Mouse (Mus musculus) hindbrain, embryonic 12.5 days (tissue): ENCODE measurements around the gene Atg2a. TPM values are rescaled to one million over a fixed set of nuclear protein-coding genes. Genes with fewer than 3 reads are reported as not detected.
A peak's percentile ranks its signal among the peaks of the same experiment; 100 is the strongest.

Experiments used
- ATAC-seq: fragments of 200-750 bp; cut with Nextera tagmentation; 2 replicates; pipeline ENCODE4 v1.8.0; 2017; ENCODE audit warnings: moderate TSS enrichment; ENCODE audit not compliant: low FRiP score
- H3K27ac ChIP-seq: fragments of 300-500 bp; sonication (generic); 2 replicates; pipeline ENCODE4 v1.5.1; 2016; ENCODE audit warnings: mild to moderate bottlenecking
- H3K27me3 ChIP-seq: fragments of 300-500 bp; sonication (generic); 2 replicates; pipeline ENCODE4 v1.6.1; 2016; ENCODE audit warnings: mild to moderate bottlenecking
- H3K36me3 ChIP-seq: fragments of 300-500 bp; sonication (generic); 2 replicates; pipeline ENCODE4 v1.6.1; 2016; ENCODE audit warnings: mild to moderate bottlenecking
- H3K4me1 ChIP-seq: fragments of 300-500 bp; sonication (generic); 2 replicates; pipeline ENCODE4 v1.6.1; 2016
- H3K4me2 ChIP-seq: fragments of 300-500 bp; sonication (generic); replicated peaks from 2 replicates; pipeline ENCODE4 v1.6.1; 2016; ENCODE audit warnings: mild to moderate bottlenecking
- H3K4me3 ChIP-seq: fragments of 300-500 bp; sonication (generic); 2 replicates; pipeline ENCODE4 v1.5.1; 2016; ENCODE audit warnings: mild to moderate bottlenecking
- H3K9ac ChIP-seq: fragments of 300-500 bp; sonication (generic); 2 replicates; pipeline ENCODE4 v1.6.1; 2016; ENCODE audit warnings: mild to moderate bottlenecking, moderate library complexity
- H3K9me3 ChIP-seq: fragments of 300-500 bp; sonication (generic); replicated peaks from 2 replicates; pipeline ENCODE4 v1.6.1; 2016; ENCODE audit warnings: mild to moderate bottlenecking
- WGBS: fragments of 180-500 bp; shearing (Covaris S2); methylation state at CpG from one replicate; pipeline ENCODE4 v1.1.7; 2016; 5-methylcytosine and 5-hydroxymethylcytosine counted together
- polyA plus RNA-seq: library from polyadenylated mRNA; unstranded; fragments of >200 nt; fragmentation: Nextera tagmentation; extraction: Ambion mirVana; gene quantifications from 2 replicates; pipeline ENCODE4 v1.2.1, GENCODE M21; 2016

Gene Atg2a
- polyA plus RNA-seq, 1 experiment from 2014 or later = 15.4 TPM

- H3K27me3 ChIP-seq = 0 out of 2 replicates have a peak, but pooled peaks cover 4% of the 10 kb centered on the region
- H3K4me2 ChIP-seq = no peak overlapping the region
- H3K4me3 ChIP-seq = no peak overlapping the region
- 38% methylated on average over 8 of the region's 8 CpGs for WGBS
- no peak overlapping the region for H3K27ac ChIP-seq
- no peaks in the 10 kb centered on the region for H3K36me3 ChIP-seq
- peaks cover 10% of the 10 kb centered on the region for H3K4me1 ChIP-seq
- no peaks in the 10 kb centered on the region for H3K9me3 ChIP-seq
- no peak overlapping the region for H3K9ac ChIP-seq
- ATAC-seq = no peak
Observed at GRCm38 (mm10) chr19:6271206-6271605, 29.7 kb downstream of the Atg2a start.

GRCm38 (mm10) chr19:6272053-6272452 is 30.6 kb downstream of the Atg2a start:
- ATAC-seq = no peak
- H3K9ac ChIP-seq = no peak overlapping the region
- WGBS = 69% methylated on average over 7 of the region's 7 CpGs

DNA sequence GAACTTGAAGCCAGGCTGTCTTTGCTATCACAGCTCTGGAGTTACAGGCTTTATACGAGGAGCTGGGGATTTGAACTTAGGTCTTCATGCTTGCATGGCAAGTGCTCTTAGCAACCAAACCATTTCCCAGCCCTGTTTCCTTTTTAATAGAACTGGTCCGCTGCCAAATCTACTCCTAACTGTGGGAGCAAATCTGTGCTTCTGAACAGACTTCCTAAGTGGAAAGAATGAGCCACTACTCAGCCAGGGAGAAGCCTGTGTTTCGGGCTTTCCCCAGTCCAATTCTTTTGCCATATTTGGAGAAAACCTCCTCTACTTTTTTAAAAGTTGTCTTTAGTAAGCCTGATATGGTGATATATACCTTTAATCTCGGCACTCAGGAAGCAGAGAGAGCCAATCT is 31.3 kb downstream of the Atg2a start:
- no peaks in the 10 kb centered on the region for H3K9me3 ChIP-seq
- WGBS = 86% methylated on average over 4 of the region's 4 CpGs
- ATAC-seq = no peak

More at GRCm38 (mm10) chr19:6272053-6272452, 30.6 kb downstream of the Atg2a start:
- no peaks in the 10 kb centered on the region for H3K9me3 ChIP-seq
- no peak overlapping the region for H3K4me2 ChIP-seq
- peaks cover 10% of the 10 kb centered on the region for H3K4me1 ChIP-seq
- no peaks in the 10 kb centered on the region for H3K36me3 ChIP-seq
- H3K27me3 ChIP-seq = 0 out of 2 replicates have a peak, but pooled peaks cover 4% of the 10 kb centered on the region
- no peak overlapping the region for H3K4me3 ChIP-seq
- H3K27ac ChIP-seq = no peak overlapping the region

GRCm38 (mm10) chr19:6273592-6273991 is 32.1 kb downstream of the Atg2a start:
- Histone ChIP-seq H3K36me3 (no peaks in the 10 kb centered on the region), H3K4me2 (no peak overlapping the region), H3K9ac (no peak overlapping the region), H3K4me1 (peaks cover 20% of the 10 kb centered on the region), H3K27ac (no peak overlapping the region), H3K4me3 (no peak overlapping the region), H3K27me3 (0 out of 2 replicates have a peak, but pooled peaks cover 4% of the 10 kb centered on the region), H3K9me3 (no peaks in the 10 kb centered on the region)
- ATAC-seq = no peak
- WGBS = 87% methylated on average over 4 of the region's 4 CpGs

More for the DNA sequence above, 31.3 kb downstream of the Atg2a start:
- Histone ChIP-seq H3K36me3 (no peaks in the 10 kb centered on the region), H3K4me1 (peaks cover 14% of the 10 kb centered on the region), H3K27me3 (0 out of 2 replicates have a peak, but pooled peaks cover 4% of the 10 kb centered on the region), H3K9ac (no peak overlapping the region), H3K4me3 (no peak overlapping the region), H3K27ac (no peak overlapping the region), H3K4me2 (no peak overlapping the region)

DNA sequence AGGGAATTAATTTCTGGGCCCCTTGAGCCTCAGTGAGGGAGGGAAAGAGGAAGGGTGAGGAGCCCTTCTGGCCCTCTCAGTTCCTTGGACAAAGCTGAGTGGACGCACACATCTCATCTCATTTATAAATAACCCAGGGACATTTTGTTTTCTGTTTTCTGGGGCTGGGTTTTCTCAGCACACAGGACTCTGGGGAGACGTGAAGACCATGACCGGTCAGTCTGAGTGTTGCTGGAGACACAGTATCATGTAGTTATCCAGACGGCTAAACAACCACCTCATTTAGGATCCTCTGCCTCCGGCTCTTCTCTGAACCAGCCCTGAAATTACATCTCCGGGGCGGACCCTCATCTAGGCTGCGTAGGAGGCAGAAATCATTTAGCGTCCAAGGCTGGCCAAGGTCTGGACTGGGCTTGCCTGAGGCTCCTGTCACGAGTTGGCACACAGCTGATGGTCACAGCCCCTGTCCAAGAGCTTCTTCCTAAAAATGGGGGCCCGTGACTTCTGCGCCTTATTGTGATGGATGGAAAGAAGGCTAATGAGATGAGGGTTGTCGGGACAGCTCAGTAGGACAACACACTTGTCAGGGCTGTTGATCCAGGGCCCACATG is 32.6 kb downstream of the Atg2a start:
- ATAC-seq = no peak
- Histone ChIP-seq H3K4me1 (peaks cover 25% of the 10 kb centered on the region), H3K27ac (no peak overlapping the region), H3K9ac (no peak overlapping the region), H3K27me3 (0 out of 2 replicates have a peak, but pooled peaks cover 4% of the 10 kb centered on the region), H3K4me2 (no peak overlapping the region), H3K36me3 (no peaks in the 10 kb centered on the region), H3K9me3 (no peaks in the 10 kb centered on the region), H3K4me3 (no peak overlapping the region)
- 94% methylated on average over 13 of the region's 13 CpGs for WGBS

- H3K4me2 ChIP-seq = peak overlapping the region; percentile 78
- no peaks in the 10 kb centered on the region for H3K9me3 ChIP-seq
- 0 out of 2 replicates have a peak, but pooled peaks cover 2% of the 10 kb centered on the region for H3K27me3 ChIP-seq
- peak overlapping the region; percentile 69 for H3K27ac ChIP-seq
- H3K4me1 ChIP-seq = peaks cover 39% of the 10 kb centered on the region
- peaks cover 13% of the 10 kb centered on the region; the same call in 1 of the 2 replicates for H3K36me3 ChIP-seq
- 7% methylated on average over 15 of the region's 15 CpGs for WGBS
- peak overlapping the region; percentile 57 for H3K9ac ChIP-seq
- H3K4me3 ChIP-seq = peak overlapping the region; percentile 88
- ATAC-seq = no peak
Observed at GRCm38 (mm10) chr19:6275740-6276389, 34.4 kb downstream of the Atg2a start.

DNA sequence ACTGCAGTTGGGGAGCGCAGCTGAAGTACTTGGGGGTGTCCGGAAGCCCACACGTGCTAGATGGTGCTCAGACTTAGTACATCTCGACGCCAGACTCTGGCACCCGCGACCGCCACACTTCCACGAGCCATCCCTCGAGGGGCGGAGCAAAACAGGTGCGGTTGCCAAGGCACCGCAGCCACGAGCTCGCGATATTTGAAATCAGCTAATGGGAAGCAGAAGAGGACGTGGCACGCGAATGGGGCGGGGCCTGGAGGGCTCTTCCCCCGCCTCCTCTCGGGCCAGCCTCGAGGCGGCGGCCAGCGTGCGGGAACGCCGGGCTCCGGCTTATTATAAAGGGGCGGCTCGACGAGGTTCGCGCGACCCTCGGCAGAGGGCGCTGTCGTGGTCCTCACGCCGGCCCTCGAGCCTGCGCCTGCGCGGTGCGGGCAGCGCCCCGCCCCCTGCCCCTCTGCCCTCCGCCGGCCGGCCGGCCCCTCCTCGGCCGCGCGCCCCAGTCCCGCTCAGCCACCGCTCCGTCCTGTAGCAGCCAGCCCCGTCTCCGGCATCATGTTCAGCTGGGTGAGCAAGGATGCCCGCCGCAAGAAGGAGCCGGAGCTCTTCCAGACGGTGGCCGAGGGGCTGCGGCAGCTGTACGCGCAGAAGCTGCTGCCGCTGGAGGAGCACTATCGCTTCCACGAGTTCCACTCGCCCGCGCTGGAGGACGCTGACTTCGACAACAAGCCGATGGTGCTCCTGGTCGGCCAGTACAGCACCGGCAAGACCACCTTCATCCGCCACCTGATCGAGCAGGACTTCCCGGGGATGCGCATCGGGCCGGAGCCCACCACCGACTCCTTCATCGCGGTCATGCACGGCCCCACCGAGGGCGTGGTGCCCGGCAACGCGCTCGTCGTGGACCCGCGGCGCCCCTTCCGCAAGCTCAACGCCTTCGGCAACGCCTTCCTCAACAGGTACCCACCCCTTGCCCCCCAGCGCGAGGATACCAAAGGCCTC is 35.3 kb downstream of the Atg2a start, which contains the start of gene Ehd1:
Ehd1 (plus strand) TSS at position 300 of the 996 bp plus-strand sequence.
- Histone ChIP-seq H3K27ac (peak within 1 kb of the TSS; percentile 80), H3K4me1 (peaks cover 39% of the 10 kb centered on the region), H3K4me2 (peak within 1 kb of the TSS; percentile 78), H3K9me3 (no peaks in the 10 kb centered on the region), H3K36me3 (peaks cover 22% of the 10 kb centered on the region), H3K4me3 (peak within 1 kb of the TSS; percentile 88), H3K9ac (peak within 1 kb of the TSS; percentile 82), H3K27me3 (no peaks in the 10 kb centered on the region)
- WGBS = under 1% methylated on average over 88 of the region's 106 CpGs
- peak; percentile 94 for ATAC-seq

- Histone ChIP-seq H3K9ac (peak overlapping the region; percentile 82), H3K4me3 (peak overlapping the region; percentile 88), H3K27ac (peak overlapping the region; percentile 0; the same call in 1 of the 2 replicates), H3K36me3 (peaks cover 33% of the 10 kb centered on the region), H3K27me3 (no peaks in the 10 kb centered on the region), H3K4me2 (peak overlapping the region; percentile 78), H3K9me3 (no peaks in the 10 kb centered on the region), H3K4me1 (peaks cover 39% of the 10 kb centered on the region)
- WGBS = 7% methylated on average over 10 of the region's 10 CpGs
- ATAC-seq = no peak
Observed at GRCm38 (mm10) chr19:6277661-6278438, 36.4 kb downstream of the Atg2a start.

GRCm38 (mm10) chr19:6278439-6279073 is 37.1 kb downstream of the Atg2a start:
- H3K4me3 ChIP-seq = peak overlapping the region; percentile 88
- H3K4me2 ChIP-seq = peak overlapping the region; percentile 78
- peaks cover 40% of the 10 kb centered on the region for H3K36me3 ChIP-seq
- H3K4me1 ChIP-seq = peaks cover 39% of the 10 kb centered on the region
- WGBS = 47% methylated on average over 6 of the region's 6 CpGs
- no peak overlapping the region for H3K27ac ChIP-seq
- peak overlapping the region; percentile 82 for H3K9ac ChIP-seq
- no peaks in the 10 kb centered on the region for H3K9me3 ChIP-seq
- no peak for ATAC-seq
- no peaks in the 10 kb centered on the region for H3K27me3 ChIP-seq

DNA sequence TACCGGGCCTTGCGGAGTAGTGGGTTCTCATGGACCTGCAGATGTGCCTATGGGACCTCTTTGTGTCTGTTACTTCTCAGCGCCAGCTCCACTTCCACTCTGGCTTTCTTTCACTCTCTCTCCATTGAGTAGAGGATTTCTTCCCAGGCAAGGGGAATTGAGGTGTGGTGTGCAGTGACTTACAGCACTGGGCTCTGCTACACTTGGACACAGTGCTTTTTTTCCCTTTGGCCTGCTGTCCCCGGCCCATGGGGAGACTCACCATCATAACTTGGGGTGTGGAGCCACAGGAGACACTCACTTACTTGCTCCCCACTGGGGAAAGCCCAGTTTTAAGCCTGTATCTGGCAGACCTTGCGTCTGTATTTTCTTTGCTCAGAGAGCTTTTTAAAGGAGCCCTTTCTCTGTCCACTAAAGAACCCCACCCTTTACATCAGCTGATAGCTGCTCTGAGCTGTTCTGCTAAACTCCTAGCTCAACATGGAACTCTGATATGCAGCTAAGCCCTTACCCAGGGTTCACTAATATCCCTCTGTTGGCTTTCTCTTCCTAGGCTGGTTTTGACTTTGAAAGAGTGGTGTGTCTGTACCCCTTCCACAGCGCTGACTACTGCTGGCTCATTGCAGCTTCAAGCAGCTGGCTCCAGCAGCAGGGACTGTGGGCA is 38.1 kb downstream of the Atg2a start:
- Histone ChIP-seq H3K4me2 (peak overlapping the region; percentile 78), H3K9me3 (no peaks in the 10 kb centered on the region), H3K27me3 (no peaks in the 10 kb centered on the region), H3K27ac (no peak overlapping the region), H3K36me3 (peaks cover 51% of the 10 kb centered on the region), H3K4me1 (peaks cover 39% of the 10 kb centered on the region), H3K4me3 (peak overlapping the region; percentile 14; the same call in 1 of the 2 replicates), H3K9ac (peak overlapping the region; percentile 82; the same call in 1 of the 2 replicates)
- ATAC-seq = no peak
- WGBS = 90% methylated on average over 6 of the region's 6 CpGs
